Mouse (Mus musculus) cerebellum, adult 9-11 months (tissue): ENCODE measurements around the gene Cdc42bpa.
A peak's percentile ranks its signal among the peaks of the same experiment; 100 is the strongest.

Experiments used
- DNase-seq: peaks from one replicate; pipeline ENCODE4 v3.0.0; 2022

Gene Cdc42bpa

GRCm38 (mm10) chr1:180194048-180194447 lies 233.8 kb downstream of the Cdc42bpa start:
- no peak for DNase-seq

GRCm38 (mm10) chr1:180194781-180195471 lies 234.7 kb downstream of the Cdc42bpa start:
- peak; percentile 63 for DNase-seq

- peak; percentile 99 for DNase-seq
Observed at GRCm38 (mm10) chr1:180195703-180196381, 235.6 kb downstream of the Cdc42bpa start.

- peak; percentile 59 for DNase-seq
Observed at GRCm38 (mm10) chr1:180196508-180196907, 236.2 kb downstream of the Cdc42bpa start.

- DNase-seq = no peak
Observed at GRCm38 (mm10) chr1:180197956-180198355, 237.7 kb downstream of the Cdc42bpa start.

GRCm38 (mm10) chr1:180198959-180199714 lies 238.9 kb downstream of the Cdc42bpa start, which contains the start of gene Coq8a:
Gene Coq8a (minus strand): TSS chr1:180199602.
- no peak for DNase-seq

- no peak for DNase-seq
Observed at GRCm38 (mm10) chr1:180199715-180200050, 239.4 kb downstream of the Cdc42bpa start.

GRCm38 (mm10) chr1:180200722-180201121 lies 240.4 kb downstream of the Cdc42bpa start:
- DNase-seq = no peak

GRCm38 (mm10) chr1:180208370-180208769 lies 248.1 kb downstream of the Cdc42bpa start:
- DNase-seq = no peak

- peak; percentile 45 for DNase-seq
Observed at GRCm38 (mm10) chr1:180210031-180210432, 249.8 kb downstream of the Cdc42bpa start.

GRCm38 (mm10) chr1:180210781-180211271 lies 250.6 kb downstream of the Cdc42bpa start:
- no peak for DNase-seq

- DNase-seq = no peak
Observed at GRCm38 (mm10) chr1:180212911-180213310, 252.6 kb downstream of the Cdc42bpa start.

- DNase-seq = peak; percentile 73
Observed at GRCm38 (mm10) chr1:180215044-180215443, 254.8 kb downstream of the Cdc42bpa start.
